ENCODE assay signal across 9 mouse cellular contexts in genomic region chr2:152553774-152554423, GRCm38 (mm10). TPM values are rescaled to one million over a fixed set of nuclear protein-coding genes. Genes with fewer than 3 reads are reported as not detected.
DNase-seq lines count a peak whose midpoint lies in the region; ATAC-seq lines count a peak whose summit lies in the region.
"Had no signal": no experiment of that assay in that cellular context is flagged by ENCODE, and none has a peak within 500 bp of the region (broad histone marks: within the 10 kb centered on the region; RNA-seq: fewer than 3 reads in every experiment).

No protein-coding gene starts in this region.

- no peak overlapping the region for H3K27ac ChIP-seq in forebrain, embryonic 15.5 days (replicated peaks)
- H3K27ac ChIP-seq in hindbrain, embryonic 13.5 days: no peak overlapping the region
- H3K27ac ChIP-seq: macrophage had no signal

- no peaks in the 10 kb centered on the region for H3K4me1 ChIP-seq in forebrain, embryonic 15.5 days
- H3K4me1 ChIP-seq in hindbrain, embryonic 13.5 days (replicated peaks): no peaks in the 10 kb centered on the region

- H3K4me3 ChIP-seq in forebrain, embryonic 15.5 days: no peak overlapping the region
- H3K4me3 ChIP-seq in hindbrain, embryonic 13.5 days: peak overlapping the region; percentile 17

- 14% methylated on average over 16 of the region's 16 CpGs for WGBS in forebrain, embryonic 15.5 days
- 16% methylated on average over 16 of the region's 16 CpGs for WGBS in hindbrain, embryonic 13.5 days

- DNase-seq in MN1 (ENCODE audit: low spot score): peak; percentile 48
- peak; percentile 14 for DNase-seq in cerebellum, adult 11 months
- DNase-seq in layer of hippocampus, postnatal 14 days (ENCODE audit: low spot score in 2 of 2): peak; percentile 43 to 70
- DNase-seq in lung, postnatal 4 days: peak; percentile 27 to 51
- peak; percentile 76 for DNase-seq in right cerebral cortex, postnatal 14 days
- no peak for DNase-seq in spleen, postnatal 36 days (ENCODE audit: low spot score in 2 of 2)

- no peak overlapping the region for H3K9ac ChIP-seq in forebrain, embryonic 15.5 days (replicated peaks)
- no peak overlapping the region for H3K9ac ChIP-seq in hindbrain, embryonic 13.5 days

- H3K27me3 ChIP-seq in forebrain, embryonic 15.5 days: no peaks in the 10 kb centered on the region
- no peaks in the 10 kb centered on the region for H3K27me3 ChIP-seq in hindbrain, embryonic 13.5 days

- no peaks in the 10 kb centered on the region for H3K9me3 ChIP-seq in forebrain, embryonic 15.5 days
- no peaks in the 10 kb centered on the region for H3K9me3 ChIP-seq in hindbrain, embryonic 13.5 days

- H3K4me2 ChIP-seq in forebrain, embryonic 15.5 days (replicated peaks): peak overlapping the region; percentile 32
- H3K4me2 ChIP-seq in hindbrain, embryonic 13.5 days: peak overlapping the region; percentile 42

- no peaks in the 10 kb centered on the region for H3K36me3 ChIP-seq in forebrain, embryonic 15.5 days
- no peaks in the 10 kb centered on the region for H3K36me3 ChIP-seq in hindbrain, embryonic 13.5 days

- ATAC-seq in forebrain, embryonic 15.5 days (replicated peaks): no peak
- ATAC-seq in hindbrain, embryonic 13.5 days (ENCODE audit: low FRiP score): no peak

RNA-seq across cellular contexts. Expression of gene Defb29, which starts 14.0 kb away (rescaled TPM):
- not detected in 2 replicates for polyA plus RNA-seq in forebrain, embryonic 15.5 days (2015; fragmentation: Nextera tagmentation; extraction: Ambion mirVana)
- polyA plus RNA-seq in hindbrain, embryonic 13.5 days (2015; fragmentation: Nextera tagmentation; extraction: Ambion mirVana): not detected in 2 replicates
- not detected for total RNA-seq in layer of hippocampus, postnatal 14 days (2021)
- polyA plus RNA-seq: macrophage had no signal

RNA-seq across cellular contexts. Expression of gene Gm17416, which starts 15.2 kb away (rescaled TPM):
- polyA plus RNA-seq in forebrain, embryonic 15.5 days (2015; fragmentation: Nextera tagmentation; extraction: Ambion mirVana): not detected in 2 replicates
- polyA plus RNA-seq in hindbrain, embryonic 13.5 days (2015; fragmentation: Nextera tagmentation; extraction: Ambion mirVana): not detected in 2 replicates
- total RNA-seq in layer of hippocampus, postnatal 14 days (2021): not detected
- polyA plus RNA-seq: macrophage had no signal

RNA-seq across cellular contexts. Expression of gene Defb21, which starts 18.6 kb away (rescaled TPM):
- not detected in 2 replicates for polyA plus RNA-seq in forebrain, embryonic 15.5 days (2015; fragmentation: Nextera tagmentation; extraction: Ambion mirVana)
- polyA plus RNA-seq in hindbrain, embryonic 13.5 days (2015; fragmentation: Nextera tagmentation; extraction: Ambion mirVana): not detected in 2 replicates
- not detected for total RNA-seq in layer of hippocampus, postnatal 14 days (2021)
- polyA plus RNA-seq: macrophage had no signal

RNA-seq across cellular contexts. Expression of gene Defb19, which starts 26.2 kb away (rescaled TPM):
- not detected in 2 replicates for polyA plus RNA-seq in forebrain, embryonic 15.5 days (2015; fragmentation: Nextera tagmentation; extraction: Ambion mirVana)
- polyA plus RNA-seq in hindbrain, embryonic 13.5 days (2015; fragmentation: Nextera tagmentation; extraction: Ambion mirVana): not detected in 2 replicates
- not detected for total RNA-seq in layer of hippocampus, postnatal 14 days (2021)
- polyA plus RNA-seq: macrophage had no signal

RNA-seq across cellular contexts. Expression of gene Defb28, which starts 35.8 kb away (rescaled TPM):
- polyA plus RNA-seq in forebrain, embryonic 15.5 days (2015; fragmentation: Nextera tagmentation; extraction: Ambion mirVana): not detected in 2 replicates
- not detected in 2 replicates for polyA plus RNA-seq in hindbrain, embryonic 13.5 days (2015; fragmentation: Nextera tagmentation; extraction: Ambion mirVana)
- total RNA-seq in layer of hippocampus, postnatal 14 days (2021): not detected
- polyA plus RNA-seq: macrophage had no signal

Comparison
In these comparisons a context has a peak if more than half of its experiments do, and no peak if none do; other contexts are left out.
1. DNase-seq: peak in MN1 (single experiment), cerebellum, adult 11 months (single experiment), layer of hippocampus, postnatal 14 days (2 of 2), lung, postnatal 4 days (2 of 2) and right cerebral cortex, postnatal 14 days (single experiment); none in spleen, postnatal 36 days (0 of 2).